Mouse (Mus musculus) MEL (cell line): ENCODE results near the gene Gm7168. TPM values are rescaled to one million over a fixed set of nuclear protein-coding genes. Genes with fewer than 3 reads are reported as not detected.

Experiments
- polyA plus RNA-seq, 2 experiments: library from polyadenylated mRNA; stranded (reverse) in 1 of 2; unstranded in 1 of 2; fragments of >175 nt in 1 of 2; fragments of >200 nt in 1 of 2; gene quantifications; 2 replicates each; pipeline versions ENCODE4 v1.2.1 to v1.2.4; 2012; ENCODE audit warnings: low replicate concordance in 2 of 2, low read depth in 1 of 2; ENCODE audit not compliant: insufficient read length in 2 of 2, insufficient read depth in 1 of 2, missing spikeins in 1 of 2
- total RNA-seq: library from RNA; depleted of rRNA; stranded (reverse); fragments of 300-350 nt; gene quantifications from 2 replicates; pipeline ENCODE4 v1.2.3, GENCODE M21; 2012; rRNA removed

Gm7168 gene
- total and polyA plus RNA-seq, 3 experiments: not detected

Other genes starting within 250 kb of the Gm7168 start
- 0.29 and 0.39 TPM in 2 replicates for gene Afdn, start 187.8 kb upstream of the Gm7168 start, total RNA-seq
- under 1 TPM in 1 of 2 experiments, not detected in 1; 0.39 TPM for gene Afdn, start 187.8 kb upstream of the Gm7168 start, polyA plus RNA-seq
- gene Tcte2, start 186.5 kb upstream of the Gm7168 start, total RNA-seq: not detected in 2 replicates
- not detected for gene Tcte2, start 186.5 kb upstream of the Gm7168 start, polyA plus RNA-seq
- gene Gm7356, start 55.3 kb downstream of the Gm7168 start, total RNA-seq: not detected in 2 replicates
- gene Gm7356, start 55.3 kb downstream of the Gm7168 start, polyA plus RNA-seq: not detected
- gene Gm7358, start 111.2 kb downstream of the Gm7168 start, total RNA-seq: not detected in 2 replicates
- not detected for gene Gm7358, start 111.2 kb downstream of the Gm7168 start, polyA plus RNA-seq